Mouse (Mus musculus) left cerebral cortex, postnatal 4 days (tissue): ENCODE data around the gene Dach1. TPM values are rescaled to one million over a fixed set of nuclear protein-coding genes. Genes with fewer than 3 reads are reported as not detected.

Experiments used
- DNase-seq: peaks from one replicate; pipeline ENCODE4 v3.0.0-alpha.2; 2022
- intact Hi-C: fragments of 180-260 bp; cut with DNase I; formaldehyde crosslinking; loops from one replicate; pipeline ENCODE4 v1.15.1; 2025
- total RNA-seq, 2 experiments: library from RNA; stranded (reverse); gene quantifications; 2 replicates each; pipeline ENCODE4 v1.2.3; 2021

Dach1 gene
- total RNA-seq, 2 experiments from 2014 or later, result 11.6 to 14.8 TPM

DNA sequence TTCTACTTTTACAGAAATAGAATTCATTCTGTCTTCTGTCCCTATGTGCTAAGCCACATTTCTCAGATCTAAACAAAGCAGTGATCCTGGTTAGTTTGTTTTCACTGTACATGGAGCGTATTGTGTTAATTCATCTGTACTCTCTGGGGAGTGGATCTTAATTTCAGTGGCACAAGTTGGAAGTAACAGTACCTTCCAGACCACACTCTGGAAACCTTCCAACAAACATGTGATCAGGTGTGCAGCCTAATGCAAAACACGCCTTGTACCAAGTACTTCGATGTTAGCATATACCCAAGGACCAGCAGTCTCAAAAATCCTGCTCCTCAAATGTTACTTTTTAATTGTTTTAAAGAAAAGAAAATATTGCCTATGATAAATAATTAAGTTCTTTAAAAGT, 121.9 kb downstream of the Dach1 start:
- intact Hi-C loops, result no loop called here
- no peak for DNase-seq

GRCm38 (mm10) chr14:98046960-98047359, 122.6 kb downstream of the Dach1 start:
- peak; percentile 18 for DNase-seq
- intact Hi-C loops, result no loop called here

DNA sequence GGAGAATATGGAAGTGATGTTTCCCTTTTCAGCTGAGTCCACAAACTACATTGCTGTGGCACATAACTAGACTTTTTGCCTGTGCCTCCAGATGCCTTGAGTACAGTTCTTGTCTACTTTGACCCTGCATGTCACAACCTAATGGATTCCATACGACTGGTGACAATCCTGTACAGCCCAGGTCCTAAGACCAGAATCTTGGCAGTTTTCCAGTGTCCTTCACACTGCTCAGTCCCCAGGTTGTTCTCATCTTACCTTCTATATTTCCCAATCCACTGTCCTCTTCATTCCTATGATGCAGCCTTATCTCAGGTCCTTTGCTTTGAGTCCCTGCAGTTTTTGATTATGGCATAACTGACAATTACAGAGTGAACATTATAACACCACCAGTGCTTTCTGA, 131.0 kb downstream of the Dach1 start:
- intact Hi-C loops, result no loop called here
- DNase-seq, result no peak

GRCm38 (mm10) chr14:98037175-98037574, 132.4 kb downstream of the Dach1 start:
- intact Hi-C loops, result no loop called here
- DNase-seq, result no peak

GRCm38 (mm10) chr14:98035261-98035660, 134.3 kb downstream of the Dach1 start:
- intact Hi-C loops, result no loop called here
- no peak for DNase-seq

GRCm38 (mm10) chr14:98023540-98023939, 146.0 kb downstream of the Dach1 start:
- intact Hi-C loops, result no loop called here

GRCm38 (mm10) chr14:98014053-98014452, 155.5 kb downstream of the Dach1 start:
- intact Hi-C loops, result no loop called here
- no peak for DNase-seq

More at GRCm38 (mm10) chr14:98023540-98023939, 146.0 kb downstream of the Dach1 start:
- DNase-seq, result no peak

DNA sequence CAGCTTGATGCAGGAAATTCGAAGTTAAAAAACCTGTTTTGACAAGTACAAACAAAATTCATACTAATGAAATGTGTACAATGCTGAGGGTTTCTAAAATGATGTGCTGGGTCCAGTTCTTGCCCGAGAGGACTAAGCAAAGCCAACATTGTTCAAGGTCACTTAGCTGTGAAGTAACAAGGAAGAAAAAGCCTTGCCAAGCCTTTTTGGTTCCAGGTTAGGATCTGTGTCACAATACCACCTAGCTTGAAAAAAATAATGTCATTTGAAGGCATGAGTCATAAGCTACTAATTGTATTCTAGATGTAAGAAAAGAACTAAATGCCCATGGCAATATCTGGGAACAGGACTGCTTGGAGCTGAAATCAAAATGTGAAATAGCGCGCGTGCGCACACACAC, 161.1 kb downstream of the Dach1 start:
- intact Hi-C loops, result no loop called here
- DNase-seq, result no peak

DNA sequence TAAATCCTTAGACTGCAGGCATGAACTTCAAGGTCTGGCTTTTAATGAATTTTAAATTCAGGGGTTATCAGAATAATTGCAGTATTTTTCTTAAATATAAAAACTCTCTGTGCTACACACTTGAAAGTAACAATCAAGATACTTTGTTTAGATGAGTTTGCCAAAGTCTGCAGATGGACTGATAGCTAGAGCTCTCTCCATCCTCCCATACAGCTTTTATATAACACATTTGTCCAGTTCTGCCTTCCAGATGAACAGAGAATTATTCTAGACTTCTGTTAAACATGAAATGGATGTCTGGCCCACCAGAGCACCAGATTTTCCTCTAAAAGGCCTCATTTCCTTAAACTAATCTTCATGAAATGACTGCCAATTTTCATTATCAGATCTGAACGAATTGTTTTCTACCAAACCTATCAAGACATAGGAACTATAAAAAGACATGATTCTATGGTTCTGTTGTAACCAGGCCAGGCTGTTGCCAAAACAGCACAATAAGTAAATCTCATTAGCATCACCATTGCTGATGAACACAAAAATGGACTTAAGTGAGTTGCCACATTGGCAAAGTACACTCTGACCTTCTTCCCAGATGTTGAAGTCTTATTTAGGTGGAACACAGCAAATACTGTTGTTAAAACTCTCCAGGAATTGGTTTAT, 167.4 kb downstream of the Dach1 start:
- intact Hi-C loops, result no loop called here
- DNase-seq, result no peak

DNA sequence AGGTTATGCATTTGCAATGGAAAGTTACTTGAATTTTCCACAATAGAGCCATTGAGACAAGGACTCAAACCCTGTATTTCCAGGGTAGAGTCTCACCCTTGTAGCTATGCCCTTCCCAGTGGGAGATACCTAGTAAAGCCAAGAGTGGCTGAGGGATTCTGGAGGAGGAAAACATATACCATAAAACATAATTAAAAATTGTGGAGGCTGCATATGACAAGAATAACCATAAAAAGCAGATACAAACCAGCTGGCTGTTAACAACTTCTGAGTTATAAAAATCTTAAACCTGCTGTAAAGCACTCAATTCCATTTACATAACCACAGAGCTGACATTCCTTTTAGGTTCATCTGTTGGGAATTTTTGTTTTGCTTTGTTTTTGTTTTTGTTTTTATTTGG, 171.0 kb downstream of the Dach1 start:
- intact Hi-C loops, result no loop called here
- DNase-seq, result no peak

GRCm38 (mm10) chr14:97983251-97983650, 186.3 kb downstream of the Dach1 start:
- no peak for DNase-seq
- intact Hi-C loops, result no loop called here

DNA sequence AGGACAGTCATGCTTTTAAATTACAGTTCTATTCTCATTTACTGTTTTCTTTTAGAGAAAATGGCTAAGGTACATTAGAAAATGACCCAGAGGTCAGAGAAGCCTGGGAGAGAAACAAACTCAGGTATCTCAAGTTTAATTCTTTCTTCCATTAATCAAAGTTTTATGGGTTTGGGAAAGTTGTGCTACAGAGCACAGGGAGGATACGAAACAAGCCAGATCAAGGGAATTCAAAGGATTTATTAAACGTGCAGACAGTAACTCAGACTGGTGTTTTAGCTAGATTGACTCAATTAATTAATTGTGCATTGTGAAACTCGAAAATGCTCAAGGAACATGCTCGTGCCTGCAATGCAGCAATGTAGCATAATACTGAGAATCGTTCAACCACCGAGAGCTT, 186.9 kb downstream of the Dach1 start:
- DNase-seq, result no peak
- intact Hi-C loops, result no loop called here

GRCm38 (mm10) chr14:97980879-97981278, 188.7 kb downstream of the Dach1 start:
- no peak for DNase-seq
- intact Hi-C loops, result no loop called here

DNA sequence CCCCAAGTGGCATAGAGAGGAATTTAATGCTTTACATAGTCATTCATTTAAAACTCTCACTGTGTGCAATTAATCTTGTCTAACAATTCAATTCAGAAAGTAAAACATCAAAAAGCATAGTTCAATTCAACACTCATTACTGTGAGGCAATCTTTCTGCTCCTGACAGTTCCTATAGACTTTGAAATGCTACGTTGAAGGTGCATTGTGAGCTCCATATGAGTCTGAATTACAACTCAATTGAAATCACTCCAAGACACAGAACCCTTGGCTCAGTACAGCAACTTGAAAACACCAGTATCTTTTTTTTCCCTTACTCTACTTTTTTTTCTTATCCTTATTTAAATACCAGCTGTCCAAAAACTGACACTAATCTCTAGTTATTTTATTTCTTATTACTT, 193.5 kb downstream of the Dach1 start:
- intact Hi-C loops, result no loop called here
- no peak for DNase-seq

DNA sequence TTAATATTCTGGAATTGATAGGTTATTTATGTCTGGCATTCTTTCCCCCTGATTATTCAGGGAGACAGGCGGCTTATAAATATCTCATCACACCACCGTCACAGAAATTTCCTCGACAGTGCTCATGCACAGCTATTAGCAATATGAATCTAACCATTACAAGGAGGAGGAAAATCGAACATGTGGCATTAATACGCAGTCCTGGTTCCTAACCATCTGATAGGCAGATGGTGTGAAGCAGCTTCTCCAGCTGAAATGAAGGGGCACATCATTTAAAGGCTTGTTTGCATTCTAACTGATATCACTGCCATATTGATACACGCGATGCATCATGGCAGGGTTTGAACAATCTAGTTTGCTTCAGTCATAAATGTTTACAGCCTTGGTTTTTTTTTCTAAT, 194.1 kb downstream of the Dach1 start:
- peak; percentile 5 for DNase-seq
- intact Hi-C loops, result no loop called here

- intact Hi-C loops, result no loop called here
- no peak for DNase-seq
Observed at GRCm38 (mm10) chr14:97964543-97965069, 205.0 kb downstream of the Dach1 start.

- intact Hi-C loops, result no loop called here
- DNase-seq, result no peak
Observed at GRCm38 (mm10) chr14:97963624-97964023, 205.9 kb downstream of the Dach1 start.

GRCm38 (mm10) chr14:97956356-97956755, 213.2 kb downstream of the Dach1 start:
- intact Hi-C loops, result no loop called here

DNA sequence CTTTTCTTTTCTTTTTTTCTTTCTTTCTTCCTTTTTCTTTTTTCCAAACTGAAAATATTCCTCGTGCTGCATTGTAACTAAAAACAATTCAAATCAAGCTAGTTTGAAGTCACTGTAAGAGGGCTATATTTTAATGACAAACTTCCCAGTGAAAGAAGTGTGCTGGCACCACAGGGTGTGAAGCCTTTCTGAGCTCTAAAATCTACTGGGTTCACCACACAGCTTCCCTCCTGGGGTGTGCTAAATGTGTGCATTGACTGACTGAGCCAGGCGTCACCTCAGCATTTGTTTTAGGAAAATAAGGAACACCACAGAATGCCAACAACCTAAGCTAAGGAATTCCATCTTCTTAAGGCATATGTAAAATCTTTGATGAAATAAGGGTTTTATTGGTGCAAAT, 224.1 kb downstream of the Dach1 start:
- intact Hi-C loops, result no loop called here
- peak; percentile 3 for DNase-seq

More at GRCm38 (mm10) chr14:97956356-97956755, 213.2 kb downstream of the Dach1 start:
- no peak for DNase-seq

DNA sequence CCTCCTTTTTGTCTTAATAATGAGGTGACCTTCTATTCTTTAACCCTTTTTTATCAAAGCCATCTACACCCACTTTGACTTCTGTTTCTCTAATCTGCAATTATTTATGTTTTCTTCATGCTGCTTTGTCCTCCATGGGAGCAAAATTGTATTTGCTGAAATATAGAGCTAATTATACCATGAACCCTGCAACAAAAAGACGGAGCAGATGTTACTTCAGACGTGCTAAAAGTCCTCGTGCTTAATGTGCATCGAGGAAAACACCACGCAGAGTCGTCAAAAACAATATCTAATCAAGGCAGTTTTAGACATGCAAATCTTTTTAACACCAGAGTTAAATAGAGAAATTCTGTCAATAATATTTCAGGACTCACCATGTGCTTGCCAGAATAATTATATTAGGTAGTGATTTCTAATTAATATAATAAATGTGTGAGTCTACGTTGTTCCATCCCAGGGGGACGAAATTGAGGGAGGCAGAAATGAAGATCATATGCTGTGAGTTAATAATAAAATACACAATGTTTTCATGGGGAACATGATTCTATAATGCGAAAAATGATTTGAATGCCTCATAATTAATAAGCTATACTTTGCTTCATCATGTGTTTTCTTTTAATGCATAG, 224.8 kb downstream of the Dach1 start:
- DNase-seq, result no peak
- intact Hi-C loops, result no loop called here

DNA sequence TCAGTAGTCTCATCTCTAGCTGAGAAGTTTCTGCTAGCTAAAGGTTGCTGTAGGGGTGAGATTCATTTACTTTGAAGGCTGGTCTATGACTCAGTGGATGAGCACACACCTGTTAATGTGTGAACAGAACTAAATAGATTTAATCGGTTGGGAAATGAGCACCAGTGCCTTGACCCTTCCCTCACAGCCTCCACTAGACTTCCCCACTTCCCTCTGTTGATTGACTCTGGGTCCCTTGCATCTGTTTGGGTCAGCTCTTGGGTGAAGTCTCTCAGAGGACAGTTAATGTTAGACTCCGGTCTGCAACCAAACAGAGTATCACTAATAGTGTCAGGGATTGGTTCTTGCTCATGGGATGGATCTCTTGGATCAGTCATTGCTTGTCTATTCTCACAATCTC, 227.2 kb downstream of the Dach1 start:
- DNase-seq, result no peak
- intact Hi-C loops, result no loop called here

DNA sequence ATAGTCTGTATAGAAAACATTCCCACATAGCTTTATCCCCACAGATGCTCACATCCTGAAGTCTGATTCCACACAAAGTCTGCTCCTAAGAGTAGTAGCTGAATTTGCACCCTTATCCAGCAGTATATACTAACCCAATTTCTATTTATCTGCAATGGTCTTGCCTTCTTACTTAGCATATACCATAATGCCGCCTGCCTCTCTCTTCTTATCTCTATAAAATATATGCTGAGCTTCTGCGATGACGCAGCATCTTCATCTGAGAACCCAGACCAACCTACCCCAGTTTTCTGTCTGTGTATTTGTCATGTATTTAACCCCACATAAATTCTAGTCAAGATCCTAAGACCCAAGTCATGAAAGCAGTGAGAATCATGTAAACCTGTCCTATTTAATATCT, 272.9 kb downstream of the Dach1 start:
- no peak for DNase-seq
- intact Hi-C loops, result no loop called here
